Mouse (Mus musculus) forebrain, embryonic 16.5 days (tissue): ENCODE results near the gene Pan3. TPM values are rescaled to one million over a fixed set of nuclear protein-coding genes. Genes with fewer than 3 reads are reported as not detected.

ENCODE experiments used
- ATAC-seq: fragments of 200-750 bp; cut with Nextera tagmentation; 2 replicates; pipeline ENCODE4 v1.8.0; 2017; ENCODE audit warnings: mild to moderate bottlenecking, moderate library complexity
- H3K27ac ChIP-seq: fragments of 300-500 bp; sonication (generic); 2 replicates; pipeline ENCODE4 v1.5.1; 2014; ENCODE audit warnings: low read length, control low read depth
- H3K27me3 ChIP-seq: fragments of 300-500 bp; sonication (generic); replicated peaks from 2 replicates; pipeline ENCODE4 v1.6.1; 2014; ENCODE audit warnings: low read length; ENCODE audit not compliant: control insufficient read depth, insufficient read depth
- H3K36me3 ChIP-seq: fragments of 300-500 bp; sonication (generic); 2 replicates; pipeline ENCODE4 v1.6.1; 2014; ENCODE audit not compliant: control insufficient read depth, insufficient read depth
- H3K4me1 ChIP-seq: fragments of 300-500 bp; sonication (generic); replicated peaks from 2 replicates; pipeline ENCODE4 v1.6.1; 2014; ENCODE audit warnings: low read length; ENCODE audit not compliant: control insufficient read depth, insufficient read depth
- H3K4me2 ChIP-seq: fragments of 300-500 bp; sonication (generic); 2 replicates; pipeline ENCODE4 v1.6.1; 2014; ENCODE audit warnings: mild to moderate bottlenecking, low read length, control low read depth
- H3K4me3 ChIP-seq: fragments of 300-500 bp; sonication (generic); replicated peaks from 2 replicates; pipeline ENCODE4 v1.5.1; 2014; ENCODE audit warnings: mild to moderate bottlenecking, low read length, control low read depth
- H3K9ac ChIP-seq: fragments of 300-500 bp; sonication (generic); replicated peaks from 2 replicates; pipeline ENCODE4 v1.6.1; 2014; ENCODE audit warnings: low read depth, low read length, control low read depth
- H3K9me3 ChIP-seq: fragments of 300-500 bp; sonication (generic); 2 replicates; pipeline ENCODE4 v1.6.1; 2016; ENCODE audit warnings: low read length; ENCODE audit not compliant: control insufficient read depth
- WGBS: fragments of 180-500 bp; shearing (Covaris S2); extraction: QIAGEN DNeasy Blood & Tissue Kit; methylation state at CpG from one replicate; pipeline ENCODE4 v1.1.7; 2014; 5-methylcytosine and 5-hydroxymethylcytosine counted together
- polyA plus RNA-seq: library from polyadenylated mRNA; unstranded; fragments of >200 nt; fragmentation: Nextera tagmentation; extraction: Ambion mirVana; gene quantifications from 2 replicates; pipeline ENCODE4 v1.2.1, GENCODE M21; 2015

Gene Pan3
- polyA plus RNA-seq, result 64.7 and 67.0 TPM in 2 replicates

DNA sequence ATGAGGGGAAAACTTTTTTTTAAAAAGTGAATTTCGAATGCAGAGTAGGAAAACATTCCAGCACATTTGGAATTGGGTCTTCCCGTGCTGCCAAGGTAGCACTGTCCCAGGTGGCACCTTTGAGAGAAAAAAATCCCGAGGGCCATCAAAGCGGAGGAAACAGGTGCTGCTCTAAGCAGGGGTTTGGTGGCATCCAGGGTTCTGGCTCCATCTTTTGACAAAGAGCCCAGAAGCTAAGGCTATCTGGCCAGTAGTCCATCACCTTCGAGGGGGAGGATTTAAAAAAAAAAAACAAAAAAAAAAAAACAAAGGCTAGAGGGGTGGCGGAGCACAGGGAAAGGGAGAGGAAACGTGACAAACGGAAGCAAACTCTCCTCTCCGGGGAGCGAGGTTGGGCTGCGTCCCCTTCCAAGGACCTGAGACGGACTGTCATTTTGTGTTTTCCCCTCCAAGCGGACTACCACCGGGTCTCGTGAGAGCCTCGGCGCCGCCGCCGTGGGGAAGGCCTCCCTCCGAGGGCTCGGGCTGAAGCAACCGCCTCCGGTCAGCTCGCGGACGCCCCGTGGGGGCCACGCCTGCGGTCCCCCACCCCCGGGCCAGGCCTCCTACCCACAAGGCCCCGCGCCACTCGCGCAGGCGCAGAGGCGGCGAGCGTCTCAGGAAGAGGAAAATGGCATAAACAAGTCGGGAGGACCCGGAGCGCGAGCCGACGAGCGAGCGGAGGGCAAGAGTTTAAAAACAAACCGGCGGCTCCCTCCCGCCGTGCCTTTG lies at the start of gene Pan3:
Pan3 (plus strand) TSS at position 627 of the 771 bp plus-strand sequence.
- peak within 1 kb of the TSS; percentile 95 for H3K9ac ChIP-seq
- 0% methylated on average over 51 of the region's 51 CpGs for WGBS
- peak within 1 kb of the TSS; percentile 70 for H3K4me3 ChIP-seq
- ATAC-seq, result peak; percentile 86
- peaks cover 24% of the 10 kb centered on the region for H3K4me1 ChIP-seq
- H3K27me3 ChIP-seq, result no peaks in the 10 kb centered on the region
- no peaks in the 10 kb centered on the region for H3K9me3 ChIP-seq
- peak within 1 kb of the TSS; percentile 96 for H3K4me2 ChIP-seq
- H3K36me3 ChIP-seq, result no peaks in the 10 kb centered on the region
- H3K27ac ChIP-seq, result peak within 1 kb of the TSS; percentile 98

DNA sequence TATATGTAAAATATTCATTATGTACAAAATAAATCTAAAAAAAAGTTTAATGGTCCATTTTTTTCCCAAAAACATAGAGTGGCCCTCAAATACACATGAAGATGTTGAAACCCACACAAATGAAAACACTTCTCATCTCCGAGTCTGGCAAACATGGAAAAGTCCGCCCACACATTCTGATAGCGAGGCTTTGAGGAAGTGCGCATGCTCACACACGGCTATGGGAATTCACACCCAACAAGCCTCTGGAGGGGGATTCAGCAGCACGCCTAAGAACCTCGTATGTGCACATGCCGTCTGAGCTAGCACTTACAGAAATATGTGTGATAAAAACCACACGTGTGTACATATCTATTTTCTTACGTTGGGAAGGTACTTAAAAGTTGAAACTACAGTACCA lies 48.6 kb upstream of the Pan3 start:
- ATAC-seq, result no peak
- 93% methylated on average over 10 of the region's 10 CpGs for WGBS
- Histone ChIP-seq H3K27ac (no peak overlapping the region), H3K4me2 (no peak overlapping the region), H3K9me3 (no peaks in the 10 kb centered on the region), H3K9ac (no peak overlapping the region), H3K36me3 (no peaks in the 10 kb centered on the region), H3K4me1 (no peaks in the 10 kb centered on the region), H3K27me3 (no peaks in the 10 kb centered on the region), H3K4me3 (no peak overlapping the region)

DNA sequence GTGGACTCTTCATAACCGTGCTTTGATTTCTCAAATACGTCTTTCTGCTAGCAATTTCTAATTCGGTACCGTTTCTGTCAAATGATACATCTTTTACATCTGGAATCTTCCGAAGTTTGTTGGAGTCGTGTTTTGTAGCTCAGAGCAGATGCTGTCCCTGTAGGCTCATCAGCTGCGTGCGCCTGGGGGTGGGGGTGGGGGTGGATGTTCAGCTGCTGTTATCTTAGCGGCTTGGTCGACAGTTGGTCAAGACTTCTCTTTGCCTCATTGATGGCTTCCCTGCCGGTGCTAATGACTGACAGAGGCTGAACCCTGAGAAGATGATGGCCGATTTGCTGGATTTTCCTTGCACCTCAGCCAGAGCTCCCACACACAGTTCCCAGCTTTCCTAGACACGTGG lies 43.1 kb upstream of the Pan3 start:
- Histone ChIP-seq H3K9me3 (no peaks in the 10 kb centered on the region), H3K36me3 (no peaks in the 10 kb centered on the region), H3K4me2 (no peak overlapping the region), H3K9ac (no peak overlapping the region), H3K27me3 (no peaks in the 10 kb centered on the region), H3K4me1 (no peaks in the 10 kb centered on the region), H3K4me3 (no peak overlapping the region), H3K27ac (no peak overlapping the region)
- WGBS, result 88% methylated on average over 13 of the region's 13 CpGs
- ATAC-seq, result no peak

GRCm38 (mm10) chr5:147388376-147389008 lies 41.5 kb upstream of the Pan3 start:
- no peak overlapping the region for H3K27ac ChIP-seq
- H3K4me2 ChIP-seq, result no peak overlapping the region
- 88% methylated on average over 9 of the region's 9 CpGs for WGBS
- no peaks in the 10 kb centered on the region for H3K4me1 ChIP-seq
- H3K9me3 ChIP-seq, result no peaks in the 10 kb centered on the region
- no peak for ATAC-seq
- H3K9ac ChIP-seq, result no peak overlapping the region
- no peaks in the 10 kb centered on the region for H3K36me3 ChIP-seq
- H3K27me3 ChIP-seq, result no peaks in the 10 kb centered on the region
- H3K4me3 ChIP-seq, result no peak overlapping the region

DNA sequence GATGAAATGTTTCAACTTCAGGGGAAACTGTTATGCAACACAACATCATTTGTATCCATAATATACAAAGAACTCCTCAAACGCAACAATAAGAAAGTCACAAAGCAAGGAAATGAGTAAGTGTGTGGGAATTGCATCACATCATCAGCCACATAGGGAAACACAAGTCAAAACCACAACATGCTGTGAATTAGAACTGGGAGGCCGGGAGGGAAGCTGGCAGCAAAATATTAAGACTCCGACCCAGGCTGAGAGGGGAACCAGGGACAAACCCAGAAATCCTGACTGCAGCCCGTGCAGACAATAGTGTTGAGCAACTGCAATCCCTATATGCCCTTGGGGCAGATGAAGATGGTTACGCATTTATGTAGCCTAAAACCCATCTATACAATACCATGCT lies 40.9 kb upstream of the Pan3 start:
- H3K4me3 ChIP-seq, result no peak overlapping the region
- no peak overlapping the region for H3K27ac ChIP-seq
- no peaks in the 10 kb centered on the region for H3K4me1 ChIP-seq
- no peaks in the 10 kb centered on the region for H3K27me3 ChIP-seq
- H3K4me2 ChIP-seq, result no peak overlapping the region
- H3K9me3 ChIP-seq, result no peaks in the 10 kb centered on the region
- H3K9ac ChIP-seq, result no peak overlapping the region
- WGBS, result 82% methylated on average over 5 of the region's 5 CpGs
- ATAC-seq, result no peak
- no peaks in the 10 kb centered on the region for H3K36me3 ChIP-seq

DNA sequence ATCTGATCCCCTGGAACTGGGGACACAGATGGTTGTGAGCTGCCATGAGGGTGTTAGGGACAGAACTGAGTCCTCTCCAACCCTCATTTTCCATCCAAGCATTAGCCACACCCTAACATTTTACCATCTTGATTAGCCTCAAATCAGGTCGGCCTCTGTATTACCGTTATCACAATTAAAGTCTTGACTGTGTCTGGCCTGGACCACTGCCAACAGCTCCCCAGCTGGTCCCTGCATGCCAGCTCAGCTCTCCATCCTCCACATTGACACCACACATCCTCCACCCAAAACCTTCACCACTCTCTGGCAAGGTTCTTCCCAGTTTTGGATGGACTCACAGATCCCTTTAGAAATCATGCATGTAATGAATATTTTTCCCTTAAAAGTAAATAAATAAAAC lies 39.2 kb upstream of the Pan3 start:
- H3K36me3 ChIP-seq, result no peaks in the 10 kb centered on the region
- H3K9ac ChIP-seq, result no peak overlapping the region
- no peaks in the 10 kb centered on the region for H3K9me3 ChIP-seq
- 34% methylated on average over 2 of the region's 2 CpGs for WGBS
- no peaks in the 10 kb centered on the region for H3K27me3 ChIP-seq
- no peak for ATAC-seq
- H3K4me1 ChIP-seq, result no peaks in the 10 kb centered on the region
- no peak overlapping the region for H3K27ac ChIP-seq
- H3K4me2 ChIP-seq, result no peak overlapping the region
- H3K4me3 ChIP-seq, result no peak overlapping the region

DNA sequence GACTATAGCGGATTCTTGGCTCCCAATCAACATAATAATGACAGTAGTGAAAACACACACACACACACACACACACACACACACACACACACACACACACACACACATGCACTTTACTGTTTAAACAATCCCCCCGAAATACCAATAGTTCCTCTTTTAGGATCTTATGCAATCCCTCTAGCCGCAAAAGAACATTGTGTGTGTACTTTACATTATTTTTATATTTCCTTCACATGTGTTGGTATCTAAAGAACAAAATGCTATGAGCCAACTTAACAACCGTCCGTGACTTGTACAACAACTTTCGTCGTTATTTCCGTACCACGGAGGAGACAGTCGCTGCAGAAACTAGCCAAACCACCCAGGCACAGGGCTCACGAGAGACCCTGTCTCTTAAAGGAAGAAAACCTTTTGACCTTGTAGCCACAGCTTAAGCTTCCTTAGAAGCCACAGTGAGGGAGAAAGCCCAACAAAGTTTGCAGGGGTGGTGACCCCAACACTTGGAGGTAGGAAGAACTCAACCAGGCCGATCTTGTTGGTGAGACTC lies 37.2 kb upstream of the Pan3 start:
- ATAC-seq, result no peak
- 86% methylated on average over 12 of the region's 12 CpGs for WGBS
- no peak overlapping the region for H3K27ac ChIP-seq

DNA sequence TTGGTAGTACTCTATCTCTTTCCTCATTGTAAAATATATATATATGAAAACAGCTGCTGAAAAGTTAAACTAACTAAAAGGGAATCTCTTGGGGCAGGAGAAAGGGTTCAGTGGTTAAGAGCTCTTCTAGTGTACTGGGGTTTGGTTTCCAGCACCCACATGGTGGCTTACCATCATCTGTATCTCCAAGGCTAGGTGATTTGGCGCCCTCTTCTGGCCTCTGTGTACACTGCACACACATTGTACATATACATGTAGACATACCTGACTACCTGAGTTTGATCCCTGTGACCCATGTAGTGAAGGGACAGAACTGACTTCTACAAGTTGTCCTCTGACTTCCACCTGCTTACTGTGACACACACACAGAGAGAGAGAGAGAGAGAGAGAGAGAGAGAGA lies 34.9 kb upstream of the Pan3 start:
- WGBS, result 21% methylated on average over 1 of the region's 1 CpGs
- ATAC-seq, result no peak
- Histone ChIP-seq H3K4me2 (no peak overlapping the region), H3K4me1 (peaks cover under 1% of the 10 kb centered on the region; the same call in 1 of the 2 replicates), H3K27me3 (peaks cover 18% of the 10 kb centered on the region), H3K36me3 (no peaks in the 10 kb centered on the region), H3K9me3 (no peaks in the 10 kb centered on the region), H3K9ac (no peak overlapping the region), H3K27ac (no peak overlapping the region), H3K4me3 (no peak overlapping the region)

More for the DNA sequence above, 37.2 kb upstream of the Pan3 start:
- H3K27me3 ChIP-seq, result no peaks in the 10 kb centered on the region
- H3K9ac ChIP-seq, result no peak overlapping the region
- H3K4me2 ChIP-seq, result no peak overlapping the region
- H3K36me3 ChIP-seq, result no peaks in the 10 kb centered on the region
- H3K9me3 ChIP-seq, result no peaks in the 10 kb centered on the region
- no peaks in the 10 kb centered on the region for H3K4me1 ChIP-seq
- no peak overlapping the region for H3K4me3 ChIP-seq

DNA sequence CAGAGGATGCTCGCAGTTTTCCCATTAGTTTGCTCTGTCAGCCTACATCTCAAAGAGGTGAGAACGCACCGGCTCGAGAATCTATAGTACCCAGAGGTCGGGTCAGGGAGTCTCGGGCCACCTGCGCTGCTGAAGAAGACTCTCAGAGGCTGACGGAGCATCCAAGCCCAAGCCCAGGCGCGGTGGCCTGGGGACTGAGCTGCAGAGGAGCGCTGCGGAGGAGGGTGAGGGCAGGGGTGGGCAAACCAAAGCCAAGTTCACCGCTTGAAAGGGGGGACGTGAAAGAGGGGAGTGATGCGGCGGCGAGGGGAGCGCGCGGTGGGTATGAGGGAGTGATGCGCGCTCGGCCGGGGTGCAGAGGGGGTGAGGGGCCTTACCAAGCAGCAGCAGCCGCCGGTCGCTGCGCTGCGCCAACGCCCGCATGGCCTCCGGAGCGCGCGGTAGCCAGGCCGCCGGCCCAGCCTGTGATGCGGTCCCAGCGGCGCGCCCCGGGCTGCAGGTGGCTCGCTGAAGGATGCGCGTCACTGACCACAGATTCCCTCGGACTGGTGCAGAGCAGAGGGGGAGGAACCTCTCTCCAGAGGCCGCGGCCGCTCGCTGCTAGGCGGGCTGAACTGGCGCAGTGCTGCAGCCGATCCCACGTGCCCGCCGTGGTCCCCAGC lies 30.0 kb upstream of the Pan3 start, which contains the start of gene Flt3:
Flt3 (minus strand) TSS at position 647 of the 662 bp plus-strand sequence.
- H3K36me3 ChIP-seq, result no peaks in the 10 kb centered on the region
- H3K27me3 ChIP-seq, result peaks cover 38% of the 10 kb centered on the region
- no peak within 1 kb of the TSS for H3K27ac ChIP-seq
- under 1% methylated on average over 52 of the region's 56 CpGs for WGBS
- H3K4me3 ChIP-seq, result peak within 1 kb of the TSS; percentile 50
- peaks cover 10% of the 10 kb centered on the region; the same call in 1 of the 2 replicates for H3K4me1 ChIP-seq
- H3K4me2 ChIP-seq, result peak within 1 kb of the TSS; percentile 86
- peak within 1 kb of the TSS; percentile 57 for H3K9ac ChIP-seq
- no peaks in the 10 kb centered on the region for H3K9me3 ChIP-seq
- ATAC-seq, result peak; percentile 57; the same call in 1 of the 2 replicates
